Mouse (Mus musculus): Measurements from ENCODE around the gene Mapkapk2.

- TF ChIP-seq CTCF (IDR thresholded peaks at IDR 0.05; ENCODE audit: low read depth) (no peak), EP300 (IDR thresholded peaks at IDR 0.05; ENCODE audit: low read depth) (no peak)
Measured at GRCm38 (mm10) chr1:131137111-131137510, 39.5 kb upstream of the Mapkapk2 start.

All from liver, postnatal 0 days (tissue).